Mouse (Mus musculus) myocyte (in vitro differentiated cells): Measurements from ENCODE around the gene Stk39. TPM values are rescaled to one million over a fixed set of nuclear protein-coding genes. Genes with fewer than 3 reads are reported as not detected.

Experiments
- H3K27me3 ChIP-seq: one replicate; pipeline ENCODE4 v1.6.1; 2011; ENCODE audit not compliant: control insufficient read depth, insufficient read depth, insufficient read length
- H3K36me3 ChIP-seq: one replicate; pipeline ENCODE4 v1.6.1; 2011; ENCODE audit not compliant: control insufficient read depth, insufficient read depth
- H3K4me2 ChIP-seq: one replicate; pipeline ENCODE4 v1.6.1; 2011; ENCODE audit warnings: low read depth, control low read depth
- H3K4me3 ChIP-seq: one replicate; pipeline ENCODE4 v1.5.1; 2011; ENCODE audit warnings: mild to moderate bottlenecking, control low read depth, moderate library complexity
- H3K79me2 ChIP-seq: one replicate; pipeline ENCODE4 v1.6.1; 2011; ENCODE audit not compliant: control insufficient read depth, insufficient read depth
- H3ac ChIP-seq: one replicate; pipeline ENCODE4 v1.6.1; 2011; ENCODE audit not compliant: control insufficient read depth, insufficient read length
- CEBPB ChIP-seq: IDR thresholded peaks from 2 replicates; pipeline ENCODE4 v1.6.1; 2011; ENCODE audit warnings: mild to moderate bottlenecking, moderate library complexity; ENCODE audit not compliant: poor library complexity, insufficient read depth, severe bottlenecking
- E2F4 ChIP-seq: IDR thresholded peaks from one replicate; pipeline ENCODE4 v1.6.1; 2011; ENCODE audit warnings: mild to moderate bottlenecking, control low read depth, moderate library complexity; ENCODE audit not compliant: insufficient read depth
- MAX ChIP-seq: IDR thresholded peaks from one replicate; pipeline ENCODE4 v1.6.1; 2011; ENCODE audit warnings: low read depth, mild to moderate bottlenecking, control low read depth
- MYOD1 ChIP-seq, 3 experiments: IDR thresholded peaks; one replicate each; pipeline ENCODE4 v1.6.1; 2011; ENCODE audit warnings: control low read depth in 2 of 3, low read depth in 2 of 3, mild to moderate bottlenecking in 2 of 3, moderate library complexity in 1 of 3; ENCODE audit not compliant: insufficient read length in 2 of 3, control insufficient read depth in 1 of 3
- MYOG ChIP-seq, 3 experiments: IDR thresholded peaks; one replicate each; pipeline ENCODE4 v1.6.1; 2011; ENCODE audit warnings: control low read depth in 2 of 3, low read depth in 2 of 3, mild to moderate bottlenecking in 2 of 3; ENCODE audit not compliant: insufficient read length in 2 of 3, control insufficient read depth in 1 of 3, insufficient read depth in 1 of 3
- POLR2A ChIP-seq: IDR thresholded peaks from one replicate; pipeline ENCODE4 v1.6.1; 2011; ENCODE audit warnings: low read depth, mild to moderate bottlenecking, control low read depth, moderate library complexity; ENCODE audit not compliant: insufficient read length
- POLR2AphosphoS2 ChIP-seq: IDR thresholded peaks from one replicate; pipeline ENCODE4 v1.6.1; 2011; ENCODE audit warnings: low read depth, control low read depth; ENCODE audit not compliant: insufficient read length
- REST ChIP-seq: IDR thresholded peaks from one replicate; pipeline ENCODE4 v1.6.1; 2011; ENCODE audit warnings: mild to moderate bottlenecking, control low read depth, moderate library complexity; ENCODE audit not compliant: insufficient read depth, insufficient read length
- SRF ChIP-seq: IDR thresholded peaks from one replicate; pipeline ENCODE4 v1.6.1; 2011; ENCODE audit warnings: low read depth; ENCODE audit not compliant: control insufficient read depth, insufficient read length
- TCF12 ChIP-seq: IDR thresholded peaks from one replicate; pipeline ENCODE4 v1.6.1; 2011; ENCODE audit warnings: mild to moderate bottlenecking, control low read depth; ENCODE audit not compliant: poor library complexity, insufficient read depth, severe bottlenecking
- TCF3 ChIP-seq: IDR thresholded peaks from one replicate; pipeline ENCODE4 v1.6.1; 2011; ENCODE audit warnings: low read depth, control low read depth; ENCODE audit not compliant: insufficient read length
- USF1 ChIP-seq: IDR thresholded peaks from one replicate; pipeline ENCODE4 v1.6.1; 2011; ENCODE audit warnings: low read depth, mild to moderate bottlenecking, control low read depth, moderate library complexity
- polyA plus RNA-seq: library from polyadenylated mRNA; unstranded; fragments of >200 nt; fragmentation: generic; extraction: Trizol; gene quantifications from one replicate; pipeline ENCODE4 v1.2.1, GENCODE M21; 2012; ENCODE audit warnings: missing spikeins

Gene Stk39
- polyA plus RNA-seq, 1 experiment = 4.7 TPM

GRCm38 (mm10) chr2:68381205-68381604 is 90.9 kb downstream of the Stk39 start:
- H3K4me3 ChIP-seq = no peak overlapping the region
- no peaks in the 10 kb centered on the region for H3K79me2 ChIP-seq
- TF ChIP-seq CEBPB (no peak), POLR2A (no peak), MYOG (IDR thresholded peaks at IDR 0.05; ENCODE audit: control insufficient read depth in 1 of 3, insufficient read depth in 1 of 3, insufficient read length in 2 of 3, low read depth in 2 of 3) (no peak), E2F4 (no peak), USF1 (no peak), SRF (no peak), MYOD1 (IDR thresholded peaks at IDR 0.05; ENCODE audit: control insufficient read depth in 1 of 3, insufficient read length in 2 of 3, low read depth in 2 of 3) (no peak), TCF12 (no peak)
- no peak overlapping the region for H3ac ChIP-seq
- H3K36me3 ChIP-seq = no peaks in the 10 kb centered on the region
- no peak overlapping the region for H3K4me2 ChIP-seq
- no peaks in the 10 kb centered on the region for H3K27me3 ChIP-seq

GRCm38 (mm10) chr2:68379631-68380030 is 92.4 kb downstream of the Stk39 start:
- Histone ChIP-seq H3K79me2 (no peaks in the 10 kb centered on the region), H3K4me3 (no peak overlapping the region), H3K4me2 (no peak overlapping the region), H3K27me3 (no peaks in the 10 kb centered on the region), H3ac (no peak overlapping the region), H3K36me3 (no peaks in the 10 kb centered on the region)
- TF ChIP-seq MYOD1 (IDR thresholded peaks at IDR 0.05; ENCODE audit: control insufficient read depth in 1 of 3, insufficient read length in 2 of 3, low read depth in 2 of 3) = no peak
- TF ChIP-seq REST = no peak
- TF ChIP-seq POLR2AphosphoS2 = no peak
- no peak for TF ChIP-seq POLR2A
- TF ChIP-seq E2F4 = no peak
- no peak for TF ChIP-seq MYOG (IDR thresholded peaks at IDR 0.05; ENCODE audit: control insufficient read depth in 1 of 3, insufficient read depth in 1 of 3, insufficient read length in 2 of 3, low read depth in 2 of 3)
- TF ChIP-seq MAX = no peak
- no peak for TF ChIP-seq CEBPB
- no peak for TF ChIP-seq SRF
- no peak for TF ChIP-seq USF1
- no peak for TF ChIP-seq TCF3
- TF ChIP-seq TCF12 = no peak

GRCm38 (mm10) chr2:68378319-68378718 is 93.7 kb downstream of the Stk39 start:
- H3K27me3 ChIP-seq = no peaks in the 10 kb centered on the region
- TF ChIP-seq CEBPB (no peak), TCF12 (no peak), MYOD1 (IDR thresholded peaks at IDR 0.05; ENCODE audit: control insufficient read depth in 1 of 3, insufficient read length in 2 of 3, low read depth in 2 of 3) (no peak), POLR2AphosphoS2 (no peak), USF1 (no peak), TCF3 (no peak), REST (no peak), SRF (no peak)
- no peaks in the 10 kb centered on the region for H3K79me2 ChIP-seq
- H3K4me2 ChIP-seq = no peak overlapping the region
- no peak overlapping the region for H3ac ChIP-seq
- H3K36me3 ChIP-seq = no peaks in the 10 kb centered on the region
- H3K4me3 ChIP-seq = no peak overlapping the region

DNA sequence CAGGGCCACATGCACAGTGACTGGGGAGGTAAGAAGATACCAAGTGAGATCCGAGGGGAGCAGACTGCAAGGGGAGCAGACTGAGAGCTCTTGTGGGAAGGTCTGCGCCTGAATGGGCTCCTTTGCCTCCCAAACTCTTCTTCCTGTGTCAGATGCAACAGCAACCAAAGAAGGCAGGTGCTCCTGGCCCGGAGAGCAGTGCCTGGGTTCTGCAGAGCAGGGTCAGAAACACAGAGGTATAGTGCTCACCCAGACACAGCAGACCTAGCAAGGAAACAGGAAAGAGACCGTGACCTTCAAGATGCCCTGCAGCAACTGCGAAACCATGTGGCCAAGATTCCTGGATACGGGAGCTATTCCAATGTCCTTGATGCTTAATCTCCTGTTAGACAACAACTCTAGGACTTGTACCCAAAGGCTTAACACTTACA is 94.8 kb downstream of the Stk39 start:
- Histone ChIP-seq H3ac (no peak overlapping the region), H3K27me3 (no peaks in the 10 kb centered on the region), H3K36me3 (no peaks in the 10 kb centered on the region), H3K4me2 (no peak overlapping the region), H3K79me2 (no peaks in the 10 kb centered on the region), H3K4me3 (no peak overlapping the region)
- no peak for TF ChIP-seq E2F4
- TF ChIP-seq TCF3 = no peak
- TF ChIP-seq CEBPB = no peak

- TF ChIP-seq MYOD1 (IDR thresholded peaks at IDR 0.05; ENCODE audit: control insufficient read depth in 1 of 3, insufficient read length in 2 of 3, low read depth in 2 of 3) = no peak
- no peak for TF ChIP-seq TCF12
- no peak for TF ChIP-seq SRF
- no peak for TF ChIP-seq POLR2AphosphoS2
- no peak for TF ChIP-seq E2F4
- TF ChIP-seq MYOG (IDR thresholded peaks at IDR 0.05; ENCODE audit: control insufficient read depth in 1 of 3, insufficient read depth in 1 of 3, insufficient read length in 2 of 3, low read depth in 2 of 3) = no peak
- TF ChIP-seq POLR2A = no peak
- no peak for TF ChIP-seq CEBPB
- no peak for TF ChIP-seq REST
- Histone ChIP-seq H3ac (no peak overlapping the region), H3K79me2 (no peaks in the 10 kb centered on the region), H3K27me3 (no peaks in the 10 kb centered on the region), H3K36me3 (no peaks in the 10 kb centered on the region), H3K4me3 (no peak overlapping the region), H3K4me2 (no peak overlapping the region)
Measured at GRCm38 (mm10) chr2:68376660-68377059, 95.4 kb downstream of the Stk39 start.
